Mouse (Mus musculus) kidney, adult 9 months (tissue): Measurements from ENCODE around the gene Smim5.
"Not testable (repeated sequence)": the region's sequence is repeated elsewhere in the genome, so short reads cannot be mapped to it uniquely, and the experiment has no call there.

Experiments
- DNase-seq: peaks from one replicate; pipeline ENCODE4 v3.0.0; 2022

The Smim5 gene

GRCm38 (mm10) chr11:115899486-115900266 lies at the start of gene Smim5:
Smim5 (plus strand) TSS chr11:115899966.
- DNase-seq = peak; percentile 93

GRCm38 (mm10) chr11:115854674-115855073 lies 45.1 kb upstream of the Smim5 start:
- DNase-seq = no peak

GRCm38 (mm10) chr11:115857146-115857545 lies 42.6 kb upstream of the Smim5 start:
- not testable (repeated sequence) for DNase-seq

- no peak for DNase-seq
Observed at GRCm38 (mm10) chr11:115857936-115858335, 41.8 kb upstream of the Smim5 start.

- DNase-seq = no peak
Observed at GRCm38 (mm10) chr11:115858354-115858753, 41.4 kb upstream of the Smim5 start, which contains the start of gene Myo15b. Myo15b (plus strand) TSS chr11:115858406.

GRCm38 (mm10) chr11:115859143-115859945 lies 40.4 kb upstream of the Smim5 start:
- DNase-seq = peak; percentile 88

GRCm38 (mm10) chr11:115863895-115864294 lies 35.9 kb upstream of the Smim5 start:
- peak; percentile 50 for DNase-seq

GRCm38 (mm10) chr11:115869393-115869792 lies 30.4 kb upstream of the Smim5 start:
- DNase-seq = no peak

- no peak for DNase-seq
Observed at GRCm38 (mm10) chr11:115872437-115872836, 27.3 kb upstream of the Smim5 start.

- no peak for DNase-seq
Observed at GRCm38 (mm10) chr11:115875935-115876334, 23.8 kb upstream of the Smim5 start.

- no peak for DNase-seq
Observed at GRCm38 (mm10) chr11:115876438-115876837, 23.3 kb upstream of the Smim5 start.

- peak; percentile 92 for DNase-seq
Observed at GRCm38 (mm10) chr11:115877174-115877755, 22.5 kb upstream of the Smim5 start.

- peak; percentile 55 for DNase-seq
Observed at GRCm38 (mm10) chr11:115878071-115878470, 21.7 kb upstream of the Smim5 start.

GRCm38 (mm10) chr11:115881002-115881401 lies 18.8 kb upstream of the Smim5 start:
- no peak for DNase-seq

GRCm38 (mm10) chr11:115883251-115883650 lies 16.5 kb upstream of the Smim5 start:
- DNase-seq = no peak

- peak; percentile 73 for DNase-seq
Observed at GRCm38 (mm10) chr11:115884361-115884760, 15.4 kb upstream of the Smim5 start.

- no peak for DNase-seq
Observed at GRCm38 (mm10) chr11:115885281-115885680, 14.5 kb upstream of the Smim5 start.

GRCm38 (mm10) chr11:115886446-115886845 lies 13.3 kb upstream of the Smim5 start:
- DNase-seq = no peak

- DNase-seq = no peak
Observed at GRCm38 (mm10) chr11:115888020-115888419, 11.7 kb upstream of the Smim5 start.

- DNase-seq = no peak
Observed at GRCm38 (mm10) chr11:115889159-115889558, 10.6 kb upstream of the Smim5 start.

- DNase-seq = no peak
Observed at GRCm38 (mm10) chr11:115892213-115892612, 7.6 kb upstream of the Smim5 start.

GRCm38 (mm10) chr11:115893071-115893470 lies 6.7 kb upstream of the Smim5 start:
- DNase-seq = no peak

- DNase-seq = peak; percentile 63
Observed at GRCm38 (mm10) chr11:115894755-115895520, 4.8 kb upstream of the Smim5 start.
